Mouse (Mus musculus): Measurements from ENCODE around the gene Arhgap11a. TPM values are rescaled to one million over a fixed set of nuclear protein-coding genes. Genes with fewer than 3 reads are reported as not detected.

Gene Arhgap11a
- polyA plus RNA-seq (2012; ENCODE audit: insufficient read depth, low replicate concordance), result 3.6 and 4.6 TPM in 2 replicates

- no peaks in the 10 kb centered on the region for H3K27me3 ChIP-seq (replicated peaks)
- H3K36me3 ChIP-seq (replicated peaks; ENCODE audit: low read length), result peaks cover 20% of the 10 kb centered on the region
- TF ChIP-seq GATA1 (IDR thresholded peaks at IDR 0.05; ENCODE audit: borderline replicate concordance, low read length) (no peak), FLI1 (IDR thresholded peaks at IDR 0.05; ENCODE audit: low read length) (no peak; the same call in 1 of the 2 replicates)
- H3K9me3 ChIP-seq, result no peaks in the 10 kb centered on the region
- peaks cover 50% of the 10 kb centered on the region for H3K4me1 ChIP-seq
- peak within 1 kb of the TSS; percentile 98 for H3K4me3 ChIP-seq (replicated peaks)
Observed at GRCm38 (mm10) chr2:113848245-113849121, at the start of gene Arhgap11a. Gene Arhgap11a (minus strand): TSS chr2:113848661.

- H3K36me3 ChIP-seq (replicated peaks; ENCODE audit: low read length), result no peaks in the 10 kb centered on the region
- no peaks in the 10 kb centered on the region for H3K27me3 ChIP-seq (replicated peaks)
- TF ChIP-seq GATA1 (IDR thresholded peaks at IDR 0.05; ENCODE audit: borderline replicate concordance, low read length), result no peak
- TF ChIP-seq FLI1 (IDR thresholded peaks at IDR 0.05; ENCODE audit: low read length), result no peak
- peaks cover 32% of the 10 kb centered on the region for H3K4me1 ChIP-seq
- H3K9me3 ChIP-seq, result peaks cover 6% of the 10 kb centered on the region; the same call in 1 of the 2 replicates
- H3K4me3 ChIP-seq (replicated peaks), result peak overlapping the region; percentile 42
Observed at GRCm38 (mm10) chr2:113893385-113894122, 45.1 kb upstream of the Arhgap11a start.

- H3K4me3 ChIP-seq (replicated peaks), result no peak overlapping the region
- TF ChIP-seq GATA1 (IDR thresholded peaks at IDR 0.05; ENCODE audit: borderline replicate concordance, low read length) (no peak), FLI1 (IDR thresholded peaks at IDR 0.05; ENCODE audit: low read length) (no peak)
- H3K27me3 ChIP-seq (replicated peaks), result no peaks in the 10 kb centered on the region
- H3K9me3 ChIP-seq, result peaks cover 6% of the 10 kb centered on the region; the same call in 1 of the 2 replicates
- no peaks in the 10 kb centered on the region for H3K36me3 ChIP-seq (replicated peaks; ENCODE audit: low read length)
- H3K4me1 ChIP-seq, result peaks cover 4% of the 10 kb centered on the region
Observed at GRCm38 (mm10) chr2:113887166-113887565, 38.7 kb upstream of the Arhgap11a start.

GRCm38 (mm10) chr2:113886061-113886460 lies 37.6 kb upstream of the Arhgap11a start:
- Histone ChIP-seq H3K4me3 (replicated peaks) (no peak overlapping the region), H3K27me3 (replicated peaks) (no peaks in the 10 kb centered on the region), H3K4me1 (peaks cover 4% of the 10 kb centered on the region), H3K36me3 (replicated peaks; ENCODE audit: low read length) (no peaks in the 10 kb centered on the region), H3K9me3 (peaks cover 6% of the 10 kb centered on the region; the same call in 1 of the 2 replicates)
- TF ChIP-seq GATA1 (IDR thresholded peaks at IDR 0.05; ENCODE audit: borderline replicate concordance, low read length) (no peak), FLI1 (IDR thresholded peaks at IDR 0.05; ENCODE audit: low read length) (no peak)

GRCm38 (mm10) chr2:113870115-113870514 lies 21.7 kb upstream of the Arhgap11a start:
- Histone ChIP-seq H3K36me3 (replicated peaks; ENCODE audit: low read length) (no peaks in the 10 kb centered on the region), H3K4me3 (replicated peaks) (no peak overlapping the region), H3K4me1 (peaks cover 14% of the 10 kb centered on the region), H3K27me3 (replicated peaks) (no peaks in the 10 kb centered on the region), H3K9me3 (no peaks in the 10 kb centered on the region)
- no peak for TF ChIP-seq FLI1 (IDR thresholded peaks at IDR 0.05; ENCODE audit: low read length)
- TF ChIP-seq GATA1 (IDR thresholded peaks at IDR 0.05; ENCODE audit: borderline replicate concordance, low read length), result no peak

- H3K4me3 ChIP-seq (replicated peaks), result no peak overlapping the region
- TF ChIP-seq GATA1 (IDR thresholded peaks at IDR 0.05; ENCODE audit: borderline replicate concordance, low read length) (no peak), FLI1 (IDR thresholded peaks at IDR 0.05; ENCODE audit: low read length) (no peak)
- peaks cover 21% of the 10 kb centered on the region for H3K4me1 ChIP-seq
- no peaks in the 10 kb centered on the region for H3K27me3 ChIP-seq (replicated peaks)
- no peaks in the 10 kb centered on the region for H3K36me3 ChIP-seq (replicated peaks; ENCODE audit: low read length)
- H3K9me3 ChIP-seq, result no peaks in the 10 kb centered on the region
Observed at GRCm38 (mm10) chr2:113868404-113868803, 19.9 kb upstream of the Arhgap11a start.

- peaks cover 21% of the 10 kb centered on the region for H3K4me1 ChIP-seq
- TF ChIP-seq FLI1 (IDR thresholded peaks at IDR 0.05; ENCODE audit: low read length) (no peak), GATA1 (IDR thresholded peaks at IDR 0.05; ENCODE audit: borderline replicate concordance, low read length) (no peak)
- H3K36me3 ChIP-seq (replicated peaks; ENCODE audit: low read length), result no peaks in the 10 kb centered on the region
- H3K27me3 ChIP-seq (replicated peaks), result no peaks in the 10 kb centered on the region
- no peak overlapping the region for H3K4me3 ChIP-seq (replicated peaks)
- peaks cover 2% of the 10 kb centered on the region; the same call in 1 of the 2 replicates for H3K9me3 ChIP-seq
Observed at GRCm38 (mm10) chr2:113866155-113866554, 17.7 kb upstream of the Arhgap11a start.

GRCm38 (mm10) chr2:113849141-113849540 lies 680 bp upstream of the Arhgap11a start:
- no peaks in the 10 kb centered on the region for H3K27me3 ChIP-seq (replicated peaks)
- H3K4me3 ChIP-seq (replicated peaks), result peak overlapping the region; percentile 98
- TF ChIP-seq GATA1 (IDR thresholded peaks at IDR 0.05; ENCODE audit: borderline replicate concordance, low read length), result no peak
- no peak for TF ChIP-seq FLI1 (IDR thresholded peaks at IDR 0.05; ENCODE audit: low read length)
- H3K36me3 ChIP-seq (replicated peaks; ENCODE audit: low read length), result peaks cover 14% of the 10 kb centered on the region
- peaks cover 43% of the 10 kb centered on the region for H3K4me1 ChIP-seq
- H3K9me3 ChIP-seq, result no peaks in the 10 kb centered on the region

- Histone ChIP-seq H3K36me3 (replicated peaks; ENCODE audit: low read length) (peaks cover 25% of the 10 kb centered on the region), H3K4me1 (peaks cover 53% of the 10 kb centered on the region), H3K27me3 (replicated peaks) (no peaks in the 10 kb centered on the region), H3K9me3 (no peaks in the 10 kb centered on the region), H3K4me3 (replicated peaks) (peak overlapping the region; percentile 98)
- no peak for TF ChIP-seq GATA1 (IDR thresholded peaks at IDR 0.05; ENCODE audit: borderline replicate concordance, low read length)
- TF ChIP-seq FLI1 (IDR thresholded peaks at IDR 0.05; ENCODE audit: low read length), result no peak
Observed at GRCm38 (mm10) chr2:113847678-113848244, 700 bp downstream of the Arhgap11a start.

All from megakaryocyte, embryonic 14.5 days (primary cell).